Mouse (Mus musculus): Measurements from ENCODE around the gene Adam34. TPM values are rescaled to one million over a fixed set of nuclear protein-coding genes. Genes with fewer than 3 reads are reported as not detected.
"Not testable (repeated sequence)": the region's sequence is repeated elsewhere in the genome, so short reads cannot be mapped to it uniquely, and the experiment has no call there.

Gene Adam34
- total RNA-seq (2021) = not detected
- long read RNA-seq, experiment 1 = 0 reads
- long read RNA-seq, experiment 2 = 0 reads

DNA sequence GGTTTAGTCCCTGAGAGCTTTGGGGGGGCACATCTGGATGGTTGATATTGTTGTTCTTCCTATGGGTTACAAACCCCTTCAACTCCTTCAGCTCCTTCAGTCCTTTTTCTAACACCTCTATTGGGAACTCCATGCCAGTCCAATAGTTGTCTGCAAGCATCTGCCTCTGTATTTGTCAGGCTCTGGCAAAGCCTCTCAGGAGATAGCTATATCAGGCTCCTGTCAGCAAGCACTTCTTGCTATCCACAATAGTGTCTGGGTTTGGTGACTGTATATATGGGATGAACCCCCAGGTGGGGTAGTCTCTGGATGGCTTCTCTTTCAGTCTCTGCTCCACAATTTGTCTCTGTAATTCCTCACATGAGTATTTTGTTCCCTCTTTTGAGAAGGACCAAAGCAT, at the start of gene Adam34:
TSS of gene Adam34 (minus strand) at position 101 of the 400 bp plus-strand sequence.
- DNase-seq = no peak

GRCm38 (mm10) chr8:43627176-43627575, 82.7 kb downstream of the Adam34 start, which contains the start of gene Gm5346:
Gene Gm5346, minus strand, starts transcription at chr8:43627276.
- no peak for DNase-seq

DNA sequence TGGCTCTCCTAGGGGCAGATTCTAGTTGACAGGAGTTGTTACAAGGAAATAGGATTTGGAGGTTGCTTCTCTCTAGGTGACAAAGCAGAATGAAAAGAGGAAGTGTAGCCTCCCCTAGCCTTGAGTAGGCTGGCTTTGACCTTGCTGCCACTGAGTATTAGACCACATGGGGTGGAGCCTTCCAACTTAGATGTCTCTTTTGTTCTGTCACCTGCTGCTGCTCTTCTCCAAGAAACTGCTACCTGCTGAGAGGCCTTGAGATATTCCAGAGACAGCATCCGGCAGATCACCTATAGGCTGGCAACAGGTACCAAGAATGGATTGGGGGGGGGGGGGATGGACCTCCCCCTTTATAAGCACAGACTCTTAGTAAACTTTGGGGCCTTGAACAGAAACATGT, 93.8 kb downstream of the Adam34 start:
- DNase-seq = no peak

GRCm38 (mm10) chr8:43603657-43604056, 106.2 kb downstream of the Adam34 start:
- DNase-seq = not testable (repeated sequence)

DNA sequence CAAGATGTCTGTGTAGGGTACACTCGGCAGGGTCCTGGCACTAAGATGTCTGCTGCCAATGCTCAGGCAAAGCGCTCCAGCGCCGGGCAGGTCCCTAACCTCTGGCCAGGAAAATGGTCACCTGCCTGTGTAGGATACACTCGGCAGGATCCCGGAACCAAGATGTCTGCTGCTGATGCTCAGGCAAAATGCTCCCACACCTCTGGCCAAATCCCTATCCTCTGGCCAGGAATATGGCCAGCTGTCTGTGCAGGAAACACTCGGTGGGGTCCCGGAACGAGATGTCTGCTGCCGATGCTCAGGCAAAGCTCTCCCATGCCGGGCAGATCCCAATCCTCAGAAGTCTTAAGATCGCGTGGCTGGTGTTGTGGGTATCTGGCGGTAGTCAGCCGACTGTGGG, 106.7 kb downstream of the Adam34 start:
- not testable (repeated sequence) for DNase-seq

Other genes with a start within 250 kb of the Adam34 start
- not detected for gene Adam26b, start 181.9 kb downstream of the Adam34 start, total RNA-seq (2021)
- not detected for gene Adam26a, start 133.3 kb downstream of the Adam34 start, total RNA-seq (2021)
- gene Gm5346, start 82.8 kb downstream of the Adam34 start, total RNA-seq (2021) = not detected